Mouse (Mus musculus) T-helper 2 cell (primary cell): ENCODE data around the gene Dnal1.
"Not testable (repeated sequence)": the region's sequence is repeated elsewhere in the genome, so short reads cannot be mapped to it uniquely, and the experiment has no call there.

Source experiments
- in situ Hi-C: fragments of 300-600 bp; cut with MboI, MseI; formaldehyde crosslinking; loops from one replicate; pipeline ENCODE4 v1.15.1; 2025; ENCODE audit warnings: high pct_unique_total_duplicates

Gene Dnal1

DNA sequence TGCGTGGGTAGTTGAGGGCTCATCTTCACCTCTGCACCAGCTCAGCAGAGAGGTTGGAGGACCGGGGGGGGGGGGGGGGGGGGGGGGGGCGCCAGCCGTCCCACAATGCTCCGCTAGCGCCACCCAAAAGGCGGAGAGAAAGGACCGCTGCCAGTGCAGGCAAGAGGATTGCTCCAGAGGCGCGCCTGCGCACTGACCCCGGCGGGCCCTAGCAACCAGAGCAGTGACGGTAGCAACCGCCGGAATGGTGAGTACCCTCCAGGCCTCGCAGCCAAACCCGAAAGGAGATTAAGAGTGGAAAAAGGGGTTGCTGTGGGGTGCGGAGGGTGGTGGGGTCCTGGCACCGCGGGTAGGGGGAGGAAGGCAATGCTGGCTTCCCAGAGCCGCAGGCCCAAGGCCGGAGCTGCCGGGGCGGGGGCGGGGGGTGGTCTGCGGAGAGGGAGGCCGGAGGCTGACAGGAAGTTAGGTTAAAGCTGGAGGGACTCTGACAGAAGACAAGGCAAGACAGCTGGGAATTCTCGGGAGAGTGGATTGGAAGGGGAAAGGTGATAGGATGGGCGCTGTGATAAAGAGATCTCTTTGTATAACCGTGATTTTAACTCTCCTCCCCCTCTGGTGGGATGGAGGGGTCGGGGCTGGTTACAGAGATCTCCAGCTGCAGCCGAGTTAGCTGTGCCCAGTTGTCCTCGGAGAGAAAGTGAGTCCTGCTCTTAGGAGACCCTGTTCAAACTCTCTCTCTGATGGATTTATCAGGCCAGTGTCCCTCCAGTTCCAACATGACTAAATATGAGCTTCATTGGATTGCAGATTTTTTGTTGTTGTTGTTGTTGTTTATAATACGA lies at the start of gene Dnal1:
Gene Dnal1, plus strand, starts transcription at position 214 of the 842 bp plus-strand sequence.
- in situ Hi-C loops = no loop called here

DNA sequence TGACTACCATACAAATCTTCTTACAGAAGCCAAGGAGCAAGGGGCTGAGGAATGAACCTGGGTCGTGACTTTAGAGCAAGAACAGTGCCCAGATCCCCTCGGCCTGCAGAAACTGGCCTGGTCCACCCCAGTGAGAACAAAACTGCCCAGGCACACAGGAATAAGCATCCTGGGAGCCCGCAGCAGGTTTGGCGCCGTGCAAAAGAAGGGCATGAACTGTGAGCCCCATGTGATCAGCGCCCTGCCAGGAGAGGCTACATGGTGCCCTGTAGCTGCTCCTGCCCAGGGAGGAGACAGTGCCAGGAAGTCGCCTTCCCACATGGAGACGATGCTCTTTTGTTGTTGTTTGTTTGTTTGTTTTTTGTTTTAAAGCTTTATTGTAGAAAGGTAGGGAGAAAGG lies 49.5 kb upstream of the Dnal1 start:
- in situ Hi-C loops = loop anchor here (5.0 kb wide), 1 partner anchor 92 kb away; no protein-coding TSS in a partner anchor

DNA sequence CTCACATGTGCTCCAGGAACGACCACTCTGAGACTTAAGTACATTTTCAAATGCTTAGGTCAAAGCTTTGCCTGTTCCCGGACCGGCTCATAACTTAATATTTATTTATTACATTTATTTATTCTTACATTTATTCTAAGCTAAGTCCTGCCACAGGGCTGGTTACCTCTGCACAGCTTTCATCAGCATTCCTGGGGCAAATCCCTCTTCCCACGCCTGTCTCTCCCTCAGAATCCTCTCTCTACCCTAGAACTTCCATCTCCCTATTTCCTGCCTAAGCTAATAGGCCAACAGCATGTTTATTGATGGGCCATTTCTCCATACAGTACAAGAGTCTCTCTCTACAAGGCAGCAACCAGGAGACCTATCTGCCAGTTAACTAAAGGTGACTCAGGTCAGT lies 46.4 kb upstream of the Dnal1 start:
- in situ Hi-C loops = no loop called here

DNA sequence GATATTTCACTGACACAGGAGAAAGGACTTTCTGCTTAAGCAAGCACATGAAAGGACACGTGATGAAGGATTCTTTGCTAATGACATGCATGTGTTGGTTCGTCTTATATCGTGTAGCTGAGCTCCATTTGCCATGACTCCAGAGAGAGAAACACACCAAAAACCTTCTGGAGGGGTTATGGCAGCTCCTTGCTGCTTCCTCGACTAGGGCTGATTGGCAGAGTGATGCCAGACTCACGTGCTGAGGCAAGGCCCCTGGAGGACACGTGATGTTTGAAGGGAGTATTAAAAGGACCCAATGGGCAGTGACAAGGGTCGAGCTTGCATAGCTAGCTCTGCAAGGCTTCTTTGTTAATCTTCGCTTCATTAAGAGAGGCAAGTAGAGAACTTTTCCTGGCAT lies 45.9 kb upstream of the Dnal1 start:
- in situ Hi-C loops = no loop called here

DNA sequence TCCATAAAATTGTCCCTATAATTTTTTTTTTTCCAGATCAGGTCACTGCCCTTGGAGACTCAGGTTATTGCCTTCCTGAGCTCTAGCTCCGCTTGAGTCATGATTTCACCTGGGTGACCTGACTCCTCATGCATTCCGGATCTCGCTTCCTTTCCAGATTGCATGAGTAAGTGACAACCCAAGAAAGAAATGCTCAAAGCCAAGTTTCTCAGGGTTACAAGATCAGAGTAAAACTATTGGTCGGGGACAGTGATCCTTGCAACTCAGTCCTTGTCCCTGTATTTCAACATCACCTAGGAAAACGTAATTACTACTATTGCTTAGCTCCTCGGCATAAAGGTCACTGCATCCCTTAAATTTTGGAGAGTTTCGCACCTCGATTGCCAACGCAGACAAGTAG lies 45.2 kb upstream of the Dnal1 start, which contains the start of gene Acot5:
Gene Acot5, plus strand, starts transcription at position 340 of the 400 bp plus-strand sequence.
- in situ Hi-C loops = no loop called here

DNA sequence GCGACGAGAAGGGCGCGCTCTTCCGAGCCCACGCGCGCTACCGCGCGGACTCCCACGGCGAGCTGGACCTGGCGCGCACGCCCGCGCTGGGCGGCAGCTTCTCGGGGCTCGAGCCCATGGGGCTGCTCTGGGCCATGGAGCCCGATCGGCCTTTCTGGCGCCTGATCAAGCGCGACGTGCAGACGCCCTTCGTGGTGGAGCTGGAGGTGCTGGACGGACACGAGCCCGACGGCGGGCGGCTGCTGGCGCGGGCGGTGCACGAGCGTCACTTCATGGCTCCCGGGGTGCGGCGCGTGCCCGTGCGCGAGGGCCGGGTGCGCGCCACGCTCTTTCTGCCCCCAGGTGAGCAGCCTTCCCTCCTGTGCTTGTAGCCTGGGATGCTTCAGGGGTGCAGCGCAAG lies 44.6 kb upstream of the Dnal1 start:
- in situ Hi-C loops = not testable (repeated sequence)

DNA sequence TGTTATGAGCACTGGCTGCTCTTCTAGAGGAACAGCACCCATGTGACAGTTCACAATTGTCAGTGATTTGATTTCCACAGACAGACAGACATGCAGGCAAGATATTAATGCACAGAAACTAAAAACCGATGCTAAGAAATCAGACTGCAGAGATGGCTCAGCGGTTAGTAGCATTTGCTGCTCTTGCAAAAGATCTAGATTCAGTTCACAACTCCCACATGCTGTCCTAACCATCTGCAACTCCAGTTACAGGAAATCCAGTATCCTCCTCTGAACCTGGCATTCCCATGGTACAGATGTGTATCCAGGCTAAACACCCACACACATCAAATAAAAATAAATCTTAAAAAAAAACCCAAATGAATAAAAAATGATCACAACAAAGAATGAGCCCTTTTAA lies 42.5 kb upstream of the Dnal1 start:
- in situ Hi-C loops = no loop called here

DNA sequence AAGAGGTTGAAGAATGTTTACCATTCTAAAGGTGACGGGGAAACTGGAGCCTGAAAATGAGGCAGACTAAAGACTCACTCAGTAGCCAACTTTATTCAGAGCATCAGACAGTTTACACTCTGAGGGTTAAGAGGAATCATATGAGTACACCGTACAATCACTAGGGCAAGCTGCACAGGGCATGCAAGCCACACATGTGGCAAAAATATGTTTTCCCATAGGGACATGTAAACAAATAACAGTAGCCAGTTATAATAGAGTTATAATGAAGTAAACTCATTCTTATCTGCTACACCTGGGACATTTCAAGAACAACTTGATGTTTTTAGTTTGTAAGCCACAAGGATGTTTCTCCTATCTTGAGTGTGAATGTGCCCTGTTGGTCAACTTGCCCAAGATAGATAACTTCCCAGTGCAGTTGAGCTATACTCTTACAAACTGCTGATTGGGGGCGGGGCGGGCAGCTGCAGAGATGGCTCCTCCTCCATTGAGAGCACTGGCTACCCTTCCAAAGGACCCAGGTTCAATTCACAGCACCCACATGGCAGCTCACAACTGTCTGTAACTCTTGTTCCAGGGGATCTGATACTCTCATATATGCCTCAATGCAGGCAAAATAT lies 36.7 kb upstream of the Dnal1 start:
- in situ Hi-C loops = no loop called here

DNA sequence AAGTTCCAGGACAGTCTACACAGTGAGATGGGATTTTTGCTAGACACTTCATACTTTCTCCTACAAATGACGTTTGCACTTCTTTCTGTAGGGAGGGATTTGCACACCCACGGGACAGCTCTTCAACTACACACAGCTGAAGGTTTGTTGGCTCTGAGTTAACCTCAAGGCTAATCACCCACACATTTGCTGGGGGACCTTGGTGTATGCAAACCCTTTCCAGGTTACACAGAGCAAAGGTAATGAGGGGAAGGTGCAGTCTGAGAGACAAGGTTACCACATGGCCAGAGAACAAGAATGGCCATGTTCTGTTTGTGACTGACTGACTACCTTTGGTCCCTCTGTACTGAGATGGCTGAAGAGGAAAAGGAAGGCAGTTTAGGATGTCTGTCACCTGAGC lies 30.3 kb upstream of the Dnal1 start:
- in situ Hi-C loops = no loop called here

DNA sequence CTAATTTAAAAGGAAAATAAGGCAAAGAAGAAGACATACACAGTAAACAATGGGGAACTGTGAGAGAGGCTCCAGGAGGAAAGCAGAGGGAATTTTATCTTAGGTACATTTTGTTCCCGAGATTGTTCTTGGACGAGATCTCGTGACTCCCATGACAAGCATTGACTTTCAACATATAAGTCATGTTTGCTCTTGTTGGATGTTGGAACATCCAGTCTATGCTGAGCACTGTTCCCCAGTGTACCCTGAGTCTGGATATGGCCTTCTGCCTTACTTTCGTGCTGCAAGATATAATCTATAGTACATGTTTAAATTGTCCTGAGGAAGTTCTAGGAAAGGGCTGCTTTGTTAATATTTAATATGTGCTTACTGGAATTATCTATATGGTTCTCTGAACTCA lies 29.6 kb upstream of the Dnal1 start:
- in situ Hi-C loops = no loop called here

DNA sequence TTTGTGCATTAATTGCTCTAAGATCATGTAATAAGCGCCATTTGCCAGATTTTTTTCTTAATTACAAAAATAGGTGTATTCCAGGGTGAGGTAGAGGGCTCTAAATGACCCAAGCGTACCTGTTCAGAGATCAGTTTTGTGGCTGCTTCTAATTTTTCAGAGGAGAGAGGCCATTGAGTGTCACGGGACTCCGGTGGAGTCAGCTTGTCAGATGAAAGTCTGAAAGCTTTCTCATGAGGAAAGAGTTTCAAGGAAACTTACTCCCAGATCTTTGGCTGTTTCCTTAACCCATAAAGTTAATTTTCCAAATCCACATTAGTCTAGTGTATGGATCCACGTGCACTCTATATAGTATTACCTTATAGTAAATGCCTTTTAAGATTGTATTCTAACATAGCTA lies 19.5 kb upstream of the Dnal1 start:
- in situ Hi-C loops = not testable (repeated sequence)

DNA sequence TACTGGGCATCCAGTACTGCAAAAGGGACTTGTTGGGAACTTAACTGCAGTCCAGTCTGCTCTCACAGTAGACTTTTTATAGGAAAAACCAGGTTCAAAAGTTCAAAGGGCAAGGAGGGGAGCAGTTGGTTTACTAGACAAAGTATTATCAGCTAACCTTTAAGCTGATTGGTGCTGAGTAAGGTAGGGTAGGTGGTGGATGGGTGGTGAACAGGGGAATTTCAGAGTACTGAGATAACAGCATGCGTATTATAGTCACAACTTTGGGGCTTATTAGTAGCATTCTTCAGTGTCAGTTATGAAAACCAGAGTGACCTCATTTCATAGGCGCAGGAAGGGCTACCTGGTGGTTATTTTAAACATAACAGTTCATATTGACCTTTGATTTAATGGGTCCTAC lies 14.6 kb upstream of the Dnal1 start:
- in situ Hi-C loops = no loop called here

DNA sequence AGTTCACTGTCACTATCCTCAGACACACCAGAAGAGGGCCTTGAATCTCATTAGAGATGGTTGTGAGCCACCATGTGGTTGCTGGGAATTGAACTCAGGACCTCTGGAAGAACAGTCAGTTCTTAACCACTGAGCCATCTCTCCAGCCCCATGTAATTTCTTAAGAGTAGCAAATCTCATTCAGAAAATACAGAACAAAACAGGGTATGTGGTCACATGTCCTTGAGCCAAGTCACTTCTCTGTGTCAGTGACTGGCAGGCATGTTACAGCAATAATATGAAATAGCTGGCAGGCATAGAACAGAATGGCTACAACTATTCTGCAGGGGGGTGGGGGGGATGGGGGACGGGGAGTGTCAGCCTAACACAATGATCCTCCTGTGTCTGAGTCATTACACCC lies 14.1 kb upstream of the Dnal1 start:
- in situ Hi-C loops = no loop called here

DNA sequence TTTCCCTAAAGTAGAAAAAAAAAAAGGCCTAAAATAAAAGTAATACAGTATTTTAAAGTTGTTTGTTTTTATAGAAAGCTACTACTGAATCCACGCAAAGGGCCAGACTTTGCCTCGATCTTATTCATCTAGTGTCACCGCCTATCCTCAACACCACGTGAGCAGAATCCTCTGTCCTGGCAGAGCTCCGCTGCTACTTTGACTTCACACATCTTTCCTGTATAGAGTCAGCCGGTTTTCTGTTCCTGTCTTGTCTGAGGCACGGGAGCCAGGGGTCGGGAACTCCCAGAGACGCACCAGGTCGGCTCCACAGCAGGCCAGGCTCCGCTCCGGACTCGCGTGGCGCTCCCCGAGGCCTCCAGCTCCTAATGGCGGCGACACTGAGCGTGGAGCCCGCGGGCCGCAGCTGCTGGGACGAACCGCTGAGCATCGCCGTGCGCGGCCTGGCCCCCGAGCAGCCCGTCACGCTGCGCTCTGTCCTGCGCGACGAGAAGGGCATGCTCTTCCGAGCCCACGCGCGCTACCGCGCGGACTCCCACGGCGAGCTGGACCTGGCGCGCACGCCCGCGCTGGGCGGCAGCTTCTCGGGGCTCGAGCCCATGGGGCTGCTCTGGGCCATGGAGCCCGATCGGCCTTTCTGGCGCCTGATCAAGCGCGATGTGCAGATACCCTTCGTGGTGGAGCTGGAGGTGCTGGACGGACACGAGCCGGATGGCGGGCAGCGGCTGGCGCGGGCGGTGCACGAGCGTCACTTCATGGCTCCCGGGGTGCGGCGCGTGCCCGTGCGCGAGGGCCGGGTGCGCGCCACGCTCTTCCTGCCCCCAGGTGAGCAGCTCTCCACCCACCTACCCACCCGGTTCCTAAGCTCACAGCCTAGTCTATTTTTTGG lies 13.3 kb upstream of the Dnal1 start, which contains the start of gene Acot6:
Gene Acot6, plus strand, starts transcription at position 51 of the 889 bp plus-strand sequence.
- in situ Hi-C loops = not testable (repeated sequence)

DNA sequence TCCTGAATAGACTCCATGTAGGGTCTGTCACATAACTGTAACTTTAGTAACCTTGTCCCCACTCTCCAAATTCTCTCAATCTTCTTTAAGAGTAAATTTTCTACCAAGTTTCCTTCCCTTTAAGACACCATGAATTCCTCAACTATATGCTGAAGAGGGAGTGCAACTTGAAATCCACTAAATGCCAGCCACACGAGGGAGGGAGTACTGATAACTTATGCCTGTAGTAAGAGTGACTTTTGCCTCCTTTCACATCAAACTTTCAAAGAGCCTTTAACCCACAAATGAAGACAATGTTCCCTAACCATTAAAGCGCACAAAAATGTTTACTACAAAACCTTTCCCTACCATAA lies 12.7 kb upstream of the Dnal1 start:
- in situ Hi-C loops = no loop called here

DNA sequence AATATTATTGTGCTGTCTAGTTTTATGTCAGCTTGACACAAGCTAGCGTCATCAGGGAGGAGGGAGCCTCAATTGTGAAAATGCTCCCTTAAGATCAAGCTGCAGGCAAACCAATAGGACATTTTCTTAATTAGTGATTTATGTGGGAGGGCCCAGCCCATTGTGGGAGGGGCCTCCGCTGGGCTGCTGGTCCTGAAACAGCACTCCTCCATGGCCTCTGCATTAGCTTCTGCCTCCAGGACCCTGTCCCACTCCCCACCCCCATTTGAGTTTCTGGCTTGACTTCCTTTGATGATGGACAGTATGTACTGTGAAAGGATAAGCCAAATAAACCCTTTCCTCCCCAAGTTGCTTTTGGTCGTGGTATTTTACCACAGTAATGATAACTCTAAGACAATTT lies 7.2 kb upstream of the Dnal1 start:
- in situ Hi-C loops = no loop called here

DNA sequence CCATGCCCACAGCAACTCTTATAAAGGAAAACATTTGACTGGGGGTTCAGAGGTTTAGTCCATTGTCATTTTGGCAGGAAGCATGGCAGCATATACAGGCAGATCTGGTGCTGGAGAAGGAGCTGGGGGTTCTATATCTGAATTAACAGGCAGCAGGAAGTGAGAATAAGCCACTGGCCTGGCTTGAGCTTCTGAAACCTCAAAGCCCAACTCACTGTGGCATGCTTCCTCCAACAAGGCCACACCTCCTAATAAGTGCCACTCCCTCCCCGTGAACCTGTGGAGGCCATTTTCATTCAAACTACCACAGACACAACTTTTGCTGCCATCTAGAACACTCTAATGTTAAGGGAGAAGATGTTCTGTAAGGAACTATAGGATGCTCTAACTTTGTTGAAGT lies 6.5 kb upstream of the Dnal1 start:
- in situ Hi-C loops = no loop called here

DNA sequence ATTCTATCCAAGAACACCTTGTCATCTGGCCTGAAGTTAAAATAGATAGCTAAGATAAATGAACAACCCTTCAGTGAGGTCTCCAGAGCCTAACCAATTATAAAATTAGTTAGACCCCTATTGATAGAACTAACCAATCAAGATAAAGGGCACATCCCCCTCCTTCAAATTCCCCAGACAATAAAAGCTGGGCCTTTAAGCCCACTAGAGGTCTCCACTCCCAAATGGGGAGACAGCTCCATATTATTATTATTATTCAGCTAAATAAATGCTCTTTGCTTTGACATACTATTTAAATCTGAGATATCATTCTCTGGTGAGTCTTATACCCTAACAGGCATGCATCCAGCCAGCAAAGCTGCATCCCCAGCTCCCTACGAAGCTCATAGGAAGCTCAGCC lies 4.2 kb upstream of the Dnal1 start:
- in situ Hi-C loops = no loop called here

DNA sequence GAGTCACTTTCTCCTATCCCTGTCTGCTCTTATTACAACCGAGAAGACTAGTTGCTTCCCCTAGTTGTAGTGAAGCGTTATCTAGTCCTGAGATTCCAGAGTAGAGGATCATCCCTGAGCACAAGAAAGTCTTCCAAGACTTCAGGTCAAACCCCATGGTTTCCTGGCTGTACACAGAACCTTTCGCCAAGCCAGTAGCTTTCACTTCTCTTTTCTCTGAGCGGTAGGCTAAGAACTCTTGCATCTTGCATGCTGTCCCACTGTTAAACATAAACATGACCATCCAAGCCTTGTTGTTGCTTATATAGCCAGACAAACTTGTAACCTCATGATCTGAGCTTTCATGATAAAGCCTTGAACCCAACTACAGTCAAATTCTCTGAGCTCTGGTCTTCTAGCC lies 3.4 kb upstream of the Dnal1 start:
- in situ Hi-C loops = no loop called here

DNA sequence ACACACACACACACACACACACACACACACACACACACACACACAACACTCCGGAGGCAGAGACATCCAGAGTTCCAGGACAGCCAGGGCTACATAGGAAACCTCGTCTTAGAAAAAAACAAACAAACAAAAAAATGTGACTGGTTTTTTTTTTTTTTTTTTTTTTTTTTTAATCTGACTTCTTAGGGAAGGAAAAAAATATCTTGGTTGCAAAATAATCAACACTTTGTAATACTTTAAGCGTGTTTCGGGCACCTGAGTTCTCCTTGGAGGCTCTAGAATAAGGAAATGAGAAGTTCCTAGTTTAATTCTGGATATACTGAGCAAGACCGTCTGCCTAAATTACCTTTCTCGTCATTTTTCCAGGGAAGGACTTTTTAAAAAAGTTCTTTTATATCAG lies 490 bp upstream of the Dnal1 start:
- in situ Hi-C loops = no loop called here

DNA sequence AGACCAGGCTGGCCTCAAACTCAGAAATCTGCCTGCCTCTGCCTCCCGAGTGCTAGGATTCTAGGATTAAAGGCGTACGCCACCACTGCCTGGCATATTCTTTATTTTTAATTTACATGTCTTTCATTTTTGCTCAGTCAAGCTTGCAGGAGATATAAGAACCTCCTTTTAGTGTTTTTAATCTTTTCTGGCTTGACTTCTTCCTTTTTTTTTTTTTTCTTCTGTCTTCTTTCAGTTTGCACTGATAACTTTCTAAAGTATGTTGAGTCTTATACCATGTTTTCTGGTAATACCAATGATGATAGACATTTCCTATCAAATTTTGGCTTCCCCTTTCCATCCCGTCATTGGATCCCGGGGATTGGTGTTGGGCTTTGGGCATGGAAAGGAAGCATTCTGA lies 5.4 kb downstream of the Dnal1 start:
- in situ Hi-C loops = no loop called here

DNA sequence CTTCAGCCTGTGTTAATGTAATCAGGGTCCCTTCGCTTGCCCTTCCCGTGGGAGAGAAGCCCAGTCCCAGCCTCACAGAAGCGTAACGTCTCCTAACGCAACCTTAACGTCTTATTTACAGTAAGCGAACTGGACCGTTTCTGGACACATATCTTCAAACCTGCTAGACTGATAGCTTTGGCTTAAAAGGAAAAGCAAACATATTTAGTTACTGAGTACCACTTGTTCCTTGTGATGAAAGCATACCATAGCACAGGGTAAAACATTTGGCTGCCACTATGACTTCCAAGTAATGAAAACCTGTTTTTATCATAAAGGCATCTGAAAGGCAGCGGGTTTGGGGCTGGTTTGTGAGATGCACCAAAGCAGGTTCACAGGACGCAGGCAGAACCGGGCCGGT lies 11.7 kb downstream of the Dnal1 start:
- in situ Hi-C loops = no loop called here
